Mouse (Mus musculus): ENCODE data around the gene Cdkl3. TPM values are rescaled to one million over a fixed set of nuclear protein-coding genes. Genes with fewer than 3 reads are reported as not detected.

The Cdkl3 gene
- polyA plus RNA-seq, 2 experiments = 9.5 to 12.3 TPM

DNA sequence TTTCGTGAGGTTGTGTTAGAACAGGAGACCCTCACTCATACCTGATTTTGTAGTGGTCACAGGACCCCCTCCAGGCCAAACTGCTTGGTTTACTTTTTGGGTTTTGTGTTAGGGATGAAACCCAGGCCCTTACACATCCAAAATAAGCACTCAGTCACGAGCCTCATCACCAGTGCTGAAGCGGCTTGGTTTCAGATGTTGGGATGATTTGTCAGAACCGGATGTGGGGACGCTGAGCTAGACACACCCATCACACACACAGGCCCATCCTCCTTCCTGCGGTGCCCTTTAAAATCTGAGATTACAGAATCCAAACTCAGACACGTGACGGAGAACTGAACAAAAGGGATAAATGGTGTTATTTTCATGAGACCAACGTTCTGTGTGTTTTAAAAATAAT is 35.1 kb upstream of the Cdkl3 start:
- H3K27ac ChIP-seq (replicated peaks; ENCODE audit: low read depth, low read length) = no peak overlapping the region
- peaks cover 46% of the 10 kb centered on the region for H3K36me3 ChIP-seq (ENCODE audit: control insufficient read depth, insufficient read depth, low read length)
- H3K4me2 ChIP-seq (replicated peaks; ENCODE audit: low read depth, low read length, severe bottlenecking) = peak overlapping the region; percentile 4; the same call in 1 of the 2 replicates
- no peak for ATAC-seq (ENCODE audit: low FRiP score, low read depth)
- H3K9me3 ChIP-seq (ENCODE audit: control insufficient read depth, low read length) = no peaks in the 10 kb centered on the region
- peaks cover 7% of the 10 kb centered on the region for H3K4me1 ChIP-seq (ENCODE audit: control insufficient read depth, insufficient read depth, low read length)
- DNase-seq (ENCODE audit: low spot score) = no peak
- no peak overlapping the region for H3K4me3 ChIP-seq (replicated peaks; ENCODE audit: low read length)
- no peak for TF ChIP-seq POLR2A (IDR thresholded peaks at IDR 0.05; ENCODE audit: borderline replicate concordance, extremely low read depth, insufficient read depth, insufficient read length)
- H3K9ac ChIP-seq (ENCODE audit: low read depth, low read length, severe bottlenecking) = no peak overlapping the region
- WGBS = 94% methylated on average over 9 of the region's 9 CpGs
- no peaks in the 10 kb centered on the region for H3K27me3 ChIP-seq (ENCODE audit: control insufficient read depth, insufficient read depth, low read length)

DNA sequence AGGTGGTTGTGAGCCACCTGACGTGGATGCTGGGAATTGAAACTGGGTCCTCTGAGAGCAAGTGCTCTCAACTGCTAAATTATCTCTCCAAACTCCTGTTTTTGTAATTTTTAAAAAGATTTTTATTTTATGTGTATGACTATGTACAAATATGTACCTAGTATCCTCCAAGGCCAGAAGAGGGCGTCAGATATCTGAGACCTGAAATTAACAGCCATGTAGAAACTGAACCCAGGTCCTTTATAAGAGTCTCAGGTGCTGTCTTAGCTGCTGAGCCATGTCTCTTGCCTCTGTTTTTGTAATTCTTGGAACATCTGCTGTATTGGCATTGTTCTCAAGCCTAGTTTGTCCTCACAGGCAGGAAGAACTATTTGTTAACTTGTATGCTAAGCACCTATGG is 34.5 kb upstream of the Cdkl3 start:
- H3K4me3 ChIP-seq (replicated peaks; ENCODE audit: low read length) = no peak overlapping the region
- H3K27me3 ChIP-seq (ENCODE audit: control insufficient read depth, insufficient read depth, low read length) = no peaks in the 10 kb centered on the region
- DNase-seq (ENCODE audit: low spot score) (no peak), ATAC-seq (ENCODE audit: low FRiP score, low read depth) (no peak)
- H3K36me3 ChIP-seq (ENCODE audit: control insufficient read depth, insufficient read depth, low read length) = peaks cover 51% of the 10 kb centered on the region
- no peak overlapping the region for H3K9ac ChIP-seq (ENCODE audit: low read depth, low read length, severe bottlenecking)
- no peak overlapping the region for H3K27ac ChIP-seq (replicated peaks; ENCODE audit: low read depth, low read length)
- WGBS = 86% methylated on average over 2 of the region's 2 CpGs
- no peaks in the 10 kb centered on the region for H3K9me3 ChIP-seq (ENCODE audit: control insufficient read depth, low read length)
- H3K4me2 ChIP-seq (replicated peaks; ENCODE audit: low read depth, low read length, severe bottlenecking) = no peak overlapping the region
- no peak for TF ChIP-seq POLR2A (IDR thresholded peaks at IDR 0.05; ENCODE audit: borderline replicate concordance, extremely low read depth, insufficient read depth, insufficient read length)
- peaks cover 7% of the 10 kb centered on the region for H3K4me1 ChIP-seq (ENCODE audit: control insufficient read depth, insufficient read depth, low read length)

DNA sequence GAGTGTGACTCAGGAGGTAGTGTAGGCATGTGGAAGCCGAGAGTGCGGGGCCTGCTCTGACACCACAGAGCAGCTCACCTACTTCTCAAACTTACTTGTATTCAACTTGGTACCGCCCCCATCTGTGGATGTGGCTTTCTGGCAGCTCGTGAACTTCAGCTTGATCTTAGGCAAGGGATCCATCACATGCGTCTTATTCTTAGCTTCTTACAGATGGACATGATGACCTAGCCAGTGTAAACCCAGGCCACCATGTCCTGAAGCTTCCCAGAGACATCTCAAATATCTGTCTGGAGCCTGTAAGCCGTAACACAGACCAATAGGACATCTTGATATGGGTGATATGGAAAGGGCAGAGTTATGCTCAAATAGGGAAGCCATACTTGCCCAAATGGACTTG is 32.4 kb upstream of the Cdkl3 start:
- no peak for DNase-seq (ENCODE audit: low spot score)
- Histone ChIP-seq H3K27ac (replicated peaks; ENCODE audit: low read depth, low read length) (no peak overlapping the region), H3K27me3 (ENCODE audit: control insufficient read depth, insufficient read depth, low read length) (no peaks in the 10 kb centered on the region), H3K36me3 (ENCODE audit: control insufficient read depth, insufficient read depth, low read length) (peaks cover 62% of the 10 kb centered on the region), H3K9me3 (ENCODE audit: control insufficient read depth, low read length) (no peaks in the 10 kb centered on the region), H3K4me2 (replicated peaks; ENCODE audit: low read depth, low read length, severe bottlenecking) (no peak overlapping the region), H3K4me3 (replicated peaks; ENCODE audit: low read length) (no peak overlapping the region), H3K4me1 (ENCODE audit: control insufficient read depth, insufficient read depth, low read length) (peaks cover 7% of the 10 kb centered on the region), H3K9ac (ENCODE audit: low read depth, low read length, severe bottlenecking) (no peak overlapping the region)
- no peak for TF ChIP-seq POLR2A (IDR thresholded peaks at IDR 0.05; ENCODE audit: borderline replicate concordance, extremely low read depth, insufficient read depth, insufficient read length)
- no peak for ATAC-seq (ENCODE audit: low FRiP score, low read depth)
- 94% methylated on average over 6 of the region's 6 CpGs for WGBS

DNA sequence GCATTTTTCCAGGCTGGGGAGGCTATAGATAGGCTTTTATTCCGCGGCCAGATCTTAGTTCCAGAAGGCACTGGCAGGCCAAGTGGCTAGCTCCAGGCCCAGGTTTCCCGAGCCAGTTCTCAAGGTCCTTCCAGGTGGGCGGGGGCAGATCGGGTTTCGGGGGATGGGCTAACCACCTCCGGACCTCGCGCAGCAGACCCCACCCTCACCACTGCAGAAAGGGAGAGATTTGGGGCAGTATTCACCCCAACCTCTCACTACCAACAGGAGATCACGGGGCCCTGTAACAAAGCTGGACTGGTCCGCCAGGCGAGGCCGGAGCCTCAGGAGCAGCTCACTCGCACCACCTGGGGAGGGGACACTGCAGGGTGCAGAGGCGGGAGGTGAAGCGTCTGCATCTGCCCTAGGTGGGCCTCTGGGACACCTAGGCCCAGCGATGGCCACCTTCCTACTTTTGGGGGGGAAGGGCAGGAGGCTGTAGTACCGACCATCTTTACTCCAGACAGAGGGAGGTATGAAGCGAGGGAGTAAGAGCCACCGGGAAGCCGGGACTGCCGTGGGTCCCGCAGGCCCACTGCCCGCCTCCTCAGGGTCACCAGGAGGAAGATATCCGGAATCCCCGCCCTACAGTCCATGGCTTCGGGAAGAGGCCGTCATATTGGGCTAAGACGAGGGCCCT is 4.3 kb upstream of the Cdkl3 start:
- Histone ChIP-seq H3K4me1 (ENCODE audit: control insufficient read depth, insufficient read depth, low read length) (peaks cover 29% of the 10 kb centered on the region), H3K9me3 (ENCODE audit: control insufficient read depth, low read length) (no peaks in the 10 kb centered on the region), H3K27ac (replicated peaks; ENCODE audit: low read depth, low read length) (peak overlapping the region; percentile 97), H3K36me3 (ENCODE audit: control insufficient read depth, insufficient read depth, low read length) (peaks cover 33% of the 10 kb centered on the region), H3K9ac (ENCODE audit: low read depth, low read length, severe bottlenecking) (peak overlapping the region; percentile 93), H3K4me2 (replicated peaks; ENCODE audit: low read depth, low read length, severe bottlenecking) (peak overlapping the region; percentile 59), H3K27me3 (ENCODE audit: control insufficient read depth, insufficient read depth, low read length) (no peaks in the 10 kb centered on the region), H3K4me3 (replicated peaks; ENCODE audit: low read length) (peak overlapping the region; percentile 96)
- peak; percentile 69 for DNase-seq (ENCODE audit: low spot score)
- WGBS = 2% methylated on average over 28 of the region's 29 CpGs
- TF ChIP-seq POLR2A (IDR thresholded peaks at IDR 0.05; ENCODE audit: borderline replicate concordance, extremely low read depth, insufficient read depth, insufficient read length) = 0 out of 2 replicates have a peak, but pooled peaks have one; percentile 27
- ATAC-seq (ENCODE audit: low FRiP score, low read depth) = peak; percentile 14

DNA sequence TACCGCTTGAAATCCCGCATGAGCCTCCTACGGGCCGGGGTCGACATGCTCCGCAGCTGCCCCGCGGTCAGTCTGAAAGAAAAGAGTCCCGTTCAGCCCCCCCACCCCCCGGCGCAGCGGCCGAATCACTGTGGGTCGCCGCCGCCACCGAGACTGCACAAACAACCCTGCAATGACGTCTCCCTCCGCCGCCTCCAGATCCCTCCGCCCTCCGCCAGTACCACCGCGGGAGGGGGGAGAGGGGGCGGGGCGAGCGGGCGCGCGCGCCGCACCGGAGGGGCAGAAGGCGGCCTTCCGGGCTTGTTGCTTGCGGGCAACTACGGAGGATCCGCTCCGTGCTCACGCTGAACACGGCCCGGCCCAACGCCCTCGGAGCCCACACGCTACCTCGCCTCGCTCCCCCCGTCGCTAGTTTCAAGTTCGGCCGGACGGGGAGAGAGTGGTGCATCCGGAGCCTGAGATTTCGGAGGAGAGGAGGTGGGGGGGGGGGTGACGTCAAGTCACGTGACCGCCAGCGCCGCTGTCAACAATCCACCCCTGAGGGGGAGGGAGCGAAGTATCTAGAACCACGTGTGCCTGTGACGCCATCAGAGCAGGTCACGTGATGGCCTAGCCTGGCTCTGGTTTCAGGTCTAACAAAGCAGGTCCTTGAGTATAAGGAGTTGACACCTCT is 3.6 kb upstream of the Cdkl3 start, which contains the start of gene Ube2b:
TSS of gene Ube2b (minus strand) at position 473 of the 673 bp plus-strand sequence.
- DNase-seq (ENCODE audit: low spot score) = peak; percentile 100
- Histone ChIP-seq H3K4me2 (replicated peaks; ENCODE audit: low read depth, low read length, severe bottlenecking) (peak within 1 kb of the TSS; percentile 59), H3K4me1 (ENCODE audit: control insufficient read depth, insufficient read depth, low read length) (peaks cover 31% of the 10 kb centered on the region), H3K36me3 (ENCODE audit: control insufficient read depth, insufficient read depth, low read length) (peaks cover 26% of the 10 kb centered on the region), H3K9me3 (ENCODE audit: control insufficient read depth, low read length) (no peaks in the 10 kb centered on the region), H3K27ac (replicated peaks; ENCODE audit: low read depth, low read length) (peak within 1 kb of the TSS; percentile 97), H3K27me3 (ENCODE audit: control insufficient read depth, insufficient read depth, low read length) (no peaks in the 10 kb centered on the region), H3K9ac (ENCODE audit: low read depth, low read length, severe bottlenecking) (peak within 1 kb of the TSS; percentile 93), H3K4me3 (replicated peaks; ENCODE audit: low read length) (peak within 1 kb of the TSS; percentile 96)
- peak; percentile 85 for ATAC-seq (ENCODE audit: low FRiP score, low read depth)
- WGBS = under 1% methylated on average over 42 of the region's 63 CpGs
- 0 out of 2 replicates have a peak, but pooled peaks have one; percentile 41 for TF ChIP-seq POLR2A (IDR thresholded peaks at IDR 0.05; ENCODE audit: borderline replicate concordance, extremely low read depth, insufficient read depth, insufficient read length)
